Mouse (Mus musculus): ENCODE measurements around the gene Ipmk.
"Not testable (repeated sequence)": the region's sequence is repeated elsewhere in the genome, so short reads cannot be mapped to it uniquely, and the experiment has no call there.

GRCm38 (mm10) chr10:71462371-71462770 lies 114.8 kb downstream of the Ipmk start:
- not testable (repeated sequence) for TF ChIP-seq MAFK (IDR thresholded peaks at IDR 0.05; ENCODE audit: insufficient read depth, low read depth, low read length); CHD2 (IDR thresholded peaks at IDR 0.05; ENCODE audit: low read depth, low read length); ZC3H11A (IDR thresholded peaks at IDR 0.05; ENCODE audit: borderline replicate concordance, low read depth, low read length)

Data from ES-E14 (cell line).